Mouse (Mus musculus) gastrocnemius, postnatal 36 days (tissue): ENCODE results near the gene Spint2. TPM values are rescaled to one million over a fixed set of nuclear protein-coding genes. Genes with fewer than 3 reads are reported as not detected.

ENCODE experiments used
- DNase-seq, 2 experiments: peaks; one replicate each; pipeline ENCODE4 v3.0.0; 2022
- intact Hi-C: fragments of 180-260 bp; cut with DNase I; formaldehyde crosslinking; loops from one replicate; pipeline ENCODE4 v1.15.1; 2025
- total RNA-seq, 2 experiments: library from RNA; stranded (reverse); gene quantifications; 2 replicates each; pipeline ENCODE4 v1.2.3; 2021

Gene Spint2
- total RNA-seq, 2 experiments from 2014 or later: 4.1 to 4.5 TPM

GRCm38 (mm10) chr7:29287481-29287880, 5.8 kb upstream of the Spint2 start:
- intact Hi-C loops: no loop called here
- DNase-seq: no peak

- no peak for DNase-seq
- intact Hi-C loops: no loop called here
Measured at GRCm38 (mm10) chr7:29284523-29284922, 2.8 kb upstream of the Spint2 start.

DNA sequence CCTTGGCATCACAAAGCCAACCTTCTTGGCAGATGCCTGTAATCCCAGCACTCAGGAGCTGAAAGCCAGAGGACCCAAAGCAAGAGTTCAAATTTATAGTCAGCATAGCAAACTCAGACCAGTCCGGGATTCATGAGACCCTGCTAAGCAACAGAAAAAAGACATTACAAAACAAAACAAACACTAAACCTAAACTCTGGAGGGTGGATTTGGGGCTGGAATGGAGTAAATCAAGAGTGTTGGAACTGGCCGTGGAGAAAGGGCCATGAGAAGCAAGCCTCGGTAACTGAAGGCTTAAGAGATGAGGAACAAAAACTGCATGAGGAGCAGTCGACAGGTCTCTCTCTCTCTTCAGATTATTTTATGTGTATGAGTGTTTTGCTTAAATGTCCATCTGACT, 2.2 kb upstream of the Spint2 start:
- intact Hi-C loops: no loop called here
- no peak for DNase-seq

GRCm38 (mm10) chr7:29282074-29282554, 402 bp upstream of the Spint2 start:
- intact Hi-C loops: no loop called here
- DNase-seq: no peak

DNA sequence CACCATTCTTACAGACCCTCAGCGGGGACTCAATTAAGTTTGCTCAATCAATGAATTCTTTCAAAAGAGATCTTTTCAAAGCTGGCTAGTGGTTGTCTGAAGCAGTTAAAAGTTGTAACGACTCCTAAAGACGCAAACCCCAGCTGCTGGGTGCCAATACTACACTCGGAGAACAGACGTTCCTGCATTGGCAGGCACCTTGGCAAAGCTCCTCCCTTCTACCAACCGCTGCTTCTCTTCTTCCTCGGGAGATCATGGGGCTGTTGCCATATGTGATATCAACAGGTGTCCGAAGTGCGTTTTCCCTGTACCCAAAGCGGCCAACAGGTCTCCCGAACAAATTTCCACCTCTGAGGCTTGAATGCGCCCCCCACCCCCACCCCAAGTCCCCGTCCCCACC, 911 bp downstream of the Spint2 start:
- no peak for DNase-seq
- intact Hi-C loops: no loop called here

DNA sequence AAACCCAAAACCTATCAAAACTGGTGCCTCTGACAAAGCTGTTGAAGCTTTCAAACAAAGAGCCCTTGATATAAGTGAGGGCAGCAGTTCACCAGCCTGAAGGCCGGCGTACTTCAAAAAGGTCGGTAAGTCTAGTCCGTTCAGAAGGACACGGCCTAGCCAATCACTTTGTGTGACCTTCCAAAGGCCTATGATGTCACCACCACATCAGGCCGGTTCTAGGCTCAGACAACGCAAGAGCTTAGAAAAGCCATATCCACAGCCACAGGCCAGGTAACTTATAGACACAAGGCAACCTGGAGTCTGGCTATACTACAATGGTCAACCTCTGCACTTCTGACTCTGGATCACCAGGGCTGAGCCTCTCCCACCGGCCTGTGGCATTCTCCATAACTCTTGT, 1.8 kb downstream of the Spint2 start:
- DNase-seq: no peak
- intact Hi-C loops: no loop called here

GRCm38 (mm10) chr7:29279261-29279660, 2.5 kb downstream of the Spint2 start:
- intact Hi-C loops: no loop called here
- DNase-seq: no peak

DNA sequence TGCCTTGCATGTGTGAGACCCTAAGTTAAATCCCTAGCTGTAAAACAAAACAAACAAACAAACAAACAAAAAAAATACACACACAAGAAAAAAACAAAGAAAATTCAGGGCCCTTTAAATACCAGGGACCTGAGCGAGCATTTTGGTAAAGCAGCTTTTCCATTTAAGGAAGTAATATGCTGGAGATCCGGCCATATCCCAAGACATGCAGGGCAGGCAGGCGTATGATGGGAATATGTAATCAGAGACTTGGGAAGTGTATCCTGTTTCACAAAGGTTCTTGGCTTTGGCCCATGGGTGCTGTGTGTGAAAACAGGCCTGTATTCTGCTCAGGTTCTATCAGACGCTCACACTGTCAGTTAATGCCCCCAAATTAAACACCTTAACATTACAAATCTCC, 4.2 kb downstream of the Spint2 start:
- intact Hi-C loops: no loop called here
- no peak for DNase-seq

DNA sequence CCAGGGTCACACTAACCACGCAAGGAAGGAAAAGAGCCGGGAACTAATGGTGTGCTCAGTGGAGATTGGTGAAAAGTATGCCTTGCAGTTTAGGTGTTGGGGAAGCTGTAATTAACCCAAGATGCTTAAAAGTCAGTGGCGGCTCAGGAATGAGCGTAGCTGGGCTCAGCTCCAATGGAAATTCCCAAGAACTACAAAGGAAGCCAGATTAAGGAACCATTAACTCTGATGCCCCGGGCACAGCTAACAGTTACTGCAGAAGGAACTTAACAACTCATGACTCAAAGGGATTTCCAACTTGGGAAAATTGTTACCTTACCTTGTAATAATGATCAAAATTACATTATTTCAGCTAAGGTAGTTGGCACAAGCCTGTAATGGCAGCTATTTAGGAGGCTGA, 5.0 kb downstream of the Spint2 start:
- intact Hi-C loops: no loop called here

DNA sequence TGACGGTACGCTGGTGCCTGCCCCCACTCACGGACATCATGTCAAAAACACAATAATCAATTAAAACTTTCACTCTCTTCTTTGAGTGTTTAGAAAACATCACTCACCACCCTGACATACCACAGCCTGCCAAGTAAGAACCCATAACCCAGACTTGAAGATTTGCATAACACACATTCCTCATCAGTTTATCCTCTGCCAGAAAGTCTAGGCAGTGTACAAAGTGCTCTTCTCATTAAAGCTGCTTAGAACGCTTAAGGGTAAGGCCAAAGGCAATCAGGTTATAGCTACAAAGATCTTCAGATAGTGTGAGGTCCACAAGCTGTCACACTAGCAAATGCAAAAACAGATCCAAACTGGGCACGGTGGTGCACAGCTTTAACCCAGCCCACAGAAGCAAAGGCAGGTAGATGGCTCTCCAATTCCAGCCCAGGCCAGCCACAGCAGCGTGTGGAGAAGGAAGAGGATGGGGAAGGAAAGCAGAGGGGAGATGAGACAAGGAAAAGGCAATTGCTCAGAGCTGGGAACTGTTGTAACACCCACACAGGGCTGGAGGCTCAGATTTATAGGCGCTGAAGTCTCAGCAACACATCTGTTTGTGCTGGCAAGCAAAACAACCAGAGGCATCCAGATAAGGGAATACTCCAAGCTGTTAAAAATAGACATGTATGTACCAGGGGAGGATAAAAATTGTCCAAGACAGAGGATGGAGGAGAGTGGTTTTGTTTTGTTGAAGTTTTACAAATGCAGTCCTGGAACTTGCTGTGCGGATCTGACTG, 9.8 kb downstream of the Spint2 start:
- DNase-seq: no peak

More for the DNA sequence above, 5.0 kb downstream of the Spint2 start:
- no peak for DNase-seq

GRCm38 (mm10) chr7:29270445-29270844, 11.3 kb downstream of the Spint2 start:
- intact Hi-C loops: no loop called here
- DNase-seq: no peak

More for the DNA sequence above, 9.8 kb downstream of the Spint2 start:
- intact Hi-C loops: no loop called here

GRCm38 (mm10) chr7:29266931-29267330, 14.8 kb downstream of the Spint2 start:
- no peak for DNase-seq
- intact Hi-C loops: no loop called here

- intact Hi-C loops: no loop called here
- no peak for DNase-seq
Measured at GRCm38 (mm10) chr7:29265636-29266035, 16.1 kb downstream of the Spint2 start.

GRCm38 (mm10) chr7:29263831-29264230, 17.9 kb downstream of the Spint2 start:
- no peak for DNase-seq
- intact Hi-C loops: no loop called here

- intact Hi-C loops: no loop called here
- DNase-seq: no peak
Measured at GRCm38 (mm10) chr7:29262151-29262550, 19.6 kb downstream of the Spint2 start.

DNA sequence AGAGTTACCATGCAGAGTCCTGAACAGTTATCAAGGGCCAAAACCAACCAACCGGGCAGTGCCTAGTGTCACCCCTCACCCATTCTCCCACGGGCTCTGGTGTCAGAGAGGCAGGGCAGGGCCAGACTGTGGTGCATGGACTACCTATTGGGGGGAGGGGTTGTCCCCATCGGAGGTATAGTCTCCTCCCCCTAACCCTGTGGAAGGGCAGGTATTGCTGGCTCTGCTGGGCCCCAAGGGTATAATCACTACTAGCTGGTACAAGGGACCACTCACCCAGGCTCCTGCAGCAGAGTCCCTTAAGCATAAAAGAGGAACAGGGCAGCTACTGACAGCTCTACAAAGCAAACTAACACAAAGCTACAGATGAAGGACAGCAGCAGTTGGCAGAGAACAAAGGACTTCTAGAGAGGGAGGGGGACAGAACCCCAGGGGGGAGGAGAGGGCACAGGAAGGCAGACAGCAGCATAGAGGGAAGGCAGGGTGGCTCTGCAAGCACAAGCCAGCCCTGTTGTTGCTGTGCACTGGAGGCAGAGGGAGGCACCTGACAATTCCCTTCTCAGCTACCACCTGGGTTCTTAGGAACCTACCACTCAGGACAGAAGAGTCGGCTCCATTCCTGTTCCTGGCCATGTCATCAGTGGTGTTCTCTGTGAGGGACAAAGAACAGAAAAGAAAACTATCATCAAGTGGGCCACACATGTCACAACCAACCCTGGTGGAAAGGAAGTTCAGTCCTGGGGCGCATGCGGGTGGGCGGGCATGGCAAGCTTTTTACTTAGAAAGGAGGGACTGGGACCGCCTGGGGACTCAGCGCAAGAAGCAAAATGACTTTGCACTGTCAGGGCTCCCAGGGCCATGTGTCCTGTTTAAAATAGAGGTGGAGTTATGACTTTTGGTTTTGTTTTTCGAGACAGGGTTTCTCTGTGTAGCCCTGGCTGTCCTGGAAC, 21.7 kb downstream of the Spint2 start:
- intact Hi-C loops: no loop called here
- no peak for DNase-seq

DNA sequence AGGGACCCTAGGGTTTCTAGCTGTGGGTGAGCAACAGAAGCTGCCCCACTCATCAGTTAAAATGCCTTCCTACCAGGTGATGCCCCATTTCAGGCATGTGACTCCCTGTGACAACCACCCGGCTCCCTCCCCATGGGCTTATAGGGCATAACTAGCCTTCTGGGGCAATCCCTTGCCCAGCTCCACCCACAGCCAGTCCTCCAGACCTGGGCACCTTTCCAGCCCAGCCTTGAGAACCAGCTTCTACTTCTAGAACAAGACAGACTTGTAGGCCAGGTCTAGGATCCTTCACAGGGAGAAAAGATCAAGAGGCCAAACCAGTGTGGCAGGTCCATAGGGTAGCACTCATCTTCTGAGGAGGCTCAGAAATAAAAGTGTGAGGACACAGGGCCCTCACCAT, 24.3 kb downstream of the Spint2 start:
- intact Hi-C loops: no loop called here
- no peak for DNase-seq

DNA sequence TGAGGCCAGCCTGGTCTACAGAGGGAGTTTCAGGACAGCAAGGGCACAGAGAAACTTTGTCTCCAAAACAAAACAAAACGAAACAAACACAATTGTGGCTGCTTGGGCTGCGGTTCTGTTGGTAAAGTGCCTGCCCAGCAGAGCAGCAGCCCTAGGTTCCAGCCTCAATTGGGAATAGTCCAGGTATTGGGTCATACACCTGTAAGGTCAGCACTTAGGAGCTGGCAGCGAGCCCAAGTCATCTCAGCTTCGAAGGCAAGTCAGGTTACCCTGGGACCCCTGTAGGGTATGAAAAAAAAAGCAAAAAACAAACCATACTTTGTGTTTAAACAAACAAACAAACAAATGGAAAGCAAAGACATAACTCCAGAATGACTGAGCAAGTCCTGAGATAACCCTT, 25.8 kb downstream of the Spint2 start:
- no peak for DNase-seq

DNA sequence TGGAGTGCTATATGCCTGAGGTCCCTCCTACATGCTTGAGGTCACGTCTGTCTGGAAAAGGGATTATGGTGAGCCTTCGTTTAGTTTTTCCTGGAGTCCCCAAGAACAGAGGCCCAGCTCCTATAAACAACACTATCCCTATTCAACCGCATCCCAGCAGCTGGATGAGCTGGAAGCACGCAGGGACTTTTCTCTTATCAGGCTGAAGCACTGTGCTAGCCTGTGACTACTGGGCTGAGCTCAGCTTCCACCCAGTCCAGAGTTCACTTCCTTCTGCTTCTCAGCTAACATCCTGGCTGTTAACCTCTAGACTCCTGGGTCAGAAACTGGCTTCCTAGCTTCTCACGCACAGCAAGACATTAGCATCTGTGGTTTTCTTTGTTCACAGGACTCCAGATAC, 27.9 kb downstream of the Spint2 start:
- intact Hi-C loops: no loop called here
- DNase-seq: no peak

More for the DNA sequence above, 25.8 kb downstream of the Spint2 start:
- intact Hi-C loops: no loop called here

GRCm38 (mm10) chr7:29251166-29251565, 30.5 kb downstream of the Spint2 start:
- intact Hi-C loops: no loop called here
- DNase-seq: no peak

DNA sequence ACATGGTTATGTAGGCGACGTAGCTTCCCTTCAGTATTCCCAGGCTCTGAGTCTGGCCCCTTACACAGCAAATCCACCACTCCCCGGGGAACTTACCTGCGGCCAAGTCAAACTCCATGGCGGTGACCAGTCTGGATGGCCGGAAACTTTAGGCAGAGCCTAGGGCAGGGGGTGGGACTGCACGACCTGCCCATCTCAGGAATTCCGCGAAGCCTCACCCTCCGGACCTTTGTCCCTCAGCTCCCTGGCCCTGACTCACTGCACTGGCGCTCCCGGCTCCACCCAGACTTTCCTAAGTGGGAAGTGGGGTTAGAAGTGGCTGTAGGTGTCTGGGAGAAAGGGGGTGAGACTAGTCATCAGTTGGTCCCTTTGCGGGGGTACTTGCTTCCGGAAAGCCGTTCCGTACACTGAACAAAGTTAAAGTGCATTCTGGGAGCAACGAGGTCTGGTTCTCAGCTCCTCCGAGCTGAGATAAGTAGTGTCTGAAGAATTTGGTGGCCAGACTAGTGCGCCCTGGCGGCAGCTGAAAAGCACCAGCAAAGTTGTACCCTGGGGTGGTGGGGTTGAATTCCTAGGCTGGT, 33.4 kb downstream of the Spint2 start, which contains the start of gene 2200002D01Rik:
TSS of gene 2200002D01Rik (minus strand) at position 206 of the 581 bp plus-strand sequence.
- intact Hi-C loops: loop anchor here (5.0 kb wide), 1 partner anchor 121 kb away; the partner anchor contains the start of gene Ryr1
- DNase-seq: no peak
